Mouse (Mus musculus): ENCODE results near the gene Nop2. TPM values are rescaled to one million over a fixed set of nuclear protein-coding genes. Genes with fewer than 3 reads are reported as not detected.
A peak's percentile ranks its signal among the peaks of the same experiment; 100 is the strongest.

The Nop2 gene
- polyA plus RNA-seq, 1 experiment from 2014 or later = 70.3 TPM

DNA sequence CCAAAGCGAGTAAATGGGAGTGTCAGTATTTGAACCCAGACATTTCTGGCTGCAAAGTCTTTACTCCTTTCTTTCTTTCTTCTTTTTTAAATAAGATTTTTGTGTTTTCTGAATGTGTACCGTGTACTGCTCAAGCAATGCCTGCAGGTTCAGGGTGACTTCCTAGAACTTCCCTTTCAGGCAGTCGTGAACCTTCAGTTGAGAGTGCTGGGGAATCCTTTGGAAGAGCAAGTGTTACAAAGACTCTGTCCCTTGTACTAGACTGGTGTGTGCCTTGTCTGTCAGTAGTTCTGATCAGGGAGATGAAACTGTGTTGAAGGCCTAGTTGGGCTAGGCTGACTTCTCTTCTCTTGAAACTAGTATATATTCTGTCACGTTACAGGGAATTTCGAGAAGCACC is 61.1 kb downstream of the Nop2 start:
- Histone ChIP-seq H3K9me3 (no peaks in the 10 kb centered on the region), H3K4me1 (replicated peaks) (no peaks in the 10 kb centered on the region; the same call in 1 of the 2 replicates), H3K9ac (peak overlapping the region; percentile 72), H3K4me2 (replicated peaks) (peak overlapping the region; percentile 71), H3K36me3 (peaks cover 14% of the 10 kb centered on the region; the same call in 1 of the 2 replicates), H3K27ac (peak overlapping the region; percentile 100; the same call in 1 of the 2 replicates), H3K4me3 (replicated peaks) (peak overlapping the region; percentile 70), H3K27me3 (replicated peaks) (no peaks in the 10 kb centered on the region)
- 36% methylated on average over 5 of the region's 5 CpGs for WGBS
- ATAC-seq = no peak

DNA sequence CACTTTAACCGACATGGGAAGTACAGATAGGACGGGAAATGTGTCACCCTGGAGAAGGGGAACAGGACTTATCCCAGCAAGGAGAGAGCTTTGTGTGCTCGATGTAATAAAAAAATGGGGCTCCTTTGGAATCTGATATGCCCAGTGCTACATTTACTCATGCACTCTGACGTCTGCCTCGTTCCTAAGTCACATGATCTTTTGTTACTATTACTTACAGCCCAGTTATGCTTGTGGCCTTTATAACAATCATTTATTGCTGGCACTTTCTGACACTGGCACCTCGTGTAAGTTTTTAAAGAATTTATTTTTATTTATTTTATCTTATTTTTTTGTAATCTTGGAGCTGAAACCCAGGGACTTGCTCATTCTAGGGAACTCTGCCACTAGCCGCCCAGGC is 61.7 kb downstream of the Nop2 start:
- 59% methylated on average over 7 of the region's 7 CpGs for WGBS
- Histone ChIP-seq H3K27ac (no peak overlapping the region), H3K36me3 (peaks cover 10% of the 10 kb centered on the region; the same call in 1 of the 2 replicates), H3K27me3 (replicated peaks) (no peaks in the 10 kb centered on the region), H3K4me1 (replicated peaks) (no peaks in the 10 kb centered on the region; the same call in 1 of the 2 replicates), H3K9me3 (no peaks in the 10 kb centered on the region), H3K9ac (no peak overlapping the region), H3K4me2 (replicated peaks) (no peak overlapping the region), H3K4me3 (replicated peaks) (no peak overlapping the region)
- no peak for ATAC-seq

Other genes with a start within 250 kb of the Nop2 start
- 0.40 and 0.48 TPM in 2 replicates for gene Cd4, start 243.7 kb upstream of the Nop2 start, polyA plus RNA-seq (2015; fragmentation: Nextera tagmentation; extraction: Ambion mirVana)
- 2.2 and 2.9 TPM in 2 replicates for gene Lag3, start 220.2 kb upstream of the Nop2 start, polyA plus RNA-seq (2015; fragmentation: Nextera tagmentation; extraction: Ambion mirVana)
- 241 and 282 TPM in 2 replicates for gene Ptms, start 211.8 kb upstream of the Nop2 start, polyA plus RNA-seq (2015; fragmentation: Nextera tagmentation; extraction: Ambion mirVana)
- 336 and 340 TPM in 2 replicates for gene Mlf2, start 200.5 kb upstream of the Nop2 start, polyA plus RNA-seq (2015; fragmentation: Nextera tagmentation; extraction: Ambion mirVana)
- gene Cops7a, start 166.4 kb upstream of the Nop2 start, polyA plus RNA-seq (2015; fragmentation: Nextera tagmentation; extraction: Ambion mirVana) = 159 and 170 TPM in 2 replicates
- gene Pianp, start 135.2 kb upstream of the Nop2 start, polyA plus RNA-seq (2015; fragmentation: Nextera tagmentation; extraction: Ambion mirVana) = 1.8 and 2.1 TPM in 2 replicates
- gene Zfp384, start 122.8 kb upstream of the Nop2 start, polyA plus RNA-seq (2015; fragmentation: Nextera tagmentation; extraction: Ambion mirVana) = 13.4 and 14.3 TPM in 2 replicates
- 96.2 and 103 TPM in 2 replicates for gene Ing4, start 92.1 kb upstream of the Nop2 start, polyA plus RNA-seq (2015; fragmentation: Nextera tagmentation; extraction: Ambion mirVana)
- 8.5 and 9.3 TPM in 2 replicates for gene Acrbp, start 82.2 kb upstream of the Nop2 start, polyA plus RNA-seq (2015; fragmentation: Nextera tagmentation; extraction: Ambion mirVana)
- 5.8 and 6.1 TPM in 2 replicates for gene Lpar5, start 64.0 kb upstream of the Nop2 start, polyA plus RNA-seq (2015; fragmentation: Nextera tagmentation; extraction: Ambion mirVana)
- 62.3 and 62.6 TPM in 2 replicates for gene Chd4, start 35.9 kb upstream of the Nop2 start, polyA plus RNA-seq (2015; fragmentation: Nextera tagmentation; extraction: Ambion mirVana)
- gene Iffo1, start 13.3 kb downstream of the Nop2 start, polyA plus RNA-seq (2015; fragmentation: Nextera tagmentation; extraction: Ambion mirVana) = 6.9 and 7.2 TPM in 2 replicates
- 2,230 and 2,316 TPM in 2 replicates for gene Gapdh, start 34.6 kb downstream of the Nop2 start, polyA plus RNA-seq (2015; fragmentation: Nextera tagmentation; extraction: Ambion mirVana)
- gene Ncapd2, start 59.8 kb downstream of the Nop2 start, polyA plus RNA-seq (2015; fragmentation: Nextera tagmentation; extraction: Ambion mirVana) = 83.3 and 96.9 TPM in 2 replicates
- 267 and 273 TPM in 2 replicates for gene Mrpl51, start 59.9 kb downstream of the Nop2 start, polyA plus RNA-seq (2015; fragmentation: Nextera tagmentation; extraction: Ambion mirVana)
- gene Vamp1, start 83.6 kb downstream of the Nop2 start, polyA plus RNA-seq (2015; fragmentation: Nextera tagmentation; extraction: Ambion mirVana) = 4.6 and 5.3 TPM in 2 replicates
- gene Tapbpl, start 100.0 kb downstream of the Nop2 start, polyA plus RNA-seq (2015; fragmentation: Nextera tagmentation; extraction: Ambion mirVana) = 8.7 and 10.7 TPM in 2 replicates
- gene Cd27, start 105.1 kb downstream of the Nop2 start, polyA plus RNA-seq (2015; fragmentation: Nextera tagmentation; extraction: Ambion mirVana) = 1.4 and 1.6 TPM in 2 replicates
- 0.14 TPM in 1 of 2 replicates, not detected in the other for gene Tuba3a, start 154.1 kb downstream of the Nop2 start, polyA plus RNA-seq (2015; fragmentation: Nextera tagmentation; extraction: Ambion mirVana)
- gene Ltbr, start 182.0 kb downstream of the Nop2 start, polyA plus RNA-seq (2015; fragmentation: Nextera tagmentation; extraction: Ambion mirVana) = 78.6 and 83.8 TPM in 2 replicates
- gene Scnn1a, start 188.8 kb downstream of the Nop2 start, polyA plus RNA-seq (2015; fragmentation: Nextera tagmentation; extraction: Ambion mirVana) = 2.6 and 3.3 TPM in 2 replicates
- 69.1 and 71.4 TPM in 2 replicates for gene Tnfrsf1a, start 217.5 kb downstream of the Nop2 start, polyA plus RNA-seq (2015; fragmentation: Nextera tagmentation; extraction: Ambion mirVana)
- gene Plekhg6, start 248.9 kb downstream of the Nop2 start, polyA plus RNA-seq (2015; fragmentation: Nextera tagmentation; extraction: Ambion mirVana) = 7.3 and 8.9 TPM in 2 replicates

Data from intestine, embryonic 15.5 days (tissue).